Mouse (Mus musculus) kidney, embryonic 16.5 days (tissue): Measurements from ENCODE around the gene Tecpr1. TPM values are rescaled to one million over a fixed set of nuclear protein-coding genes. Genes with fewer than 3 reads are reported as not detected.

ENCODE experiments used
- ATAC-seq: fragments of 200-750 bp; cut with Nextera tagmentation; 2 replicates; pipeline ENCODE4 v1.8.0; 2017; ENCODE audit warnings: moderate TSS enrichment; ENCODE audit not compliant: low FRiP score, low TSS enrichment
- H3K27ac ChIP-seq: fragments of 300-500 bp; sonication (generic); 2 replicates; pipeline ENCODE4 v1.5.1; 2014; ENCODE audit warnings: low read length
- H3K27me3 ChIP-seq: fragments of 300-500 bp; sonication (generic); 2 replicates; pipeline ENCODE4 v1.6.1; 2014; ENCODE audit warnings: low read length, control low read depth, mixed read lengths; ENCODE audit not compliant: insufficient read depth
- H3K36me3 ChIP-seq: fragments of 300-500 bp; sonication (generic); 2 replicates; pipeline ENCODE4 v1.6.1; 2014; ENCODE audit warnings: low read length, control low read depth, mixed read lengths; ENCODE audit not compliant: insufficient read depth
- H3K4me1 ChIP-seq: fragments of 300-500 bp; sonication (generic); 2 replicates; pipeline ENCODE4 v1.6.1; 2014; ENCODE audit warnings: low read length, control low read depth, mixed read lengths; ENCODE audit not compliant: insufficient read depth
- H3K4me2 ChIP-seq: fragments of 300-500 bp; sonication (generic); replicated peaks from 2 replicates; pipeline ENCODE4 v1.6.1; 2014; ENCODE audit warnings: low read depth, low read length
- H3K4me3 ChIP-seq: fragments of 300-500 bp; sonication (generic); 2 replicates; pipeline ENCODE4 v1.5.1; 2014; ENCODE audit warnings: mild to moderate bottlenecking, low read length
- H3K9ac ChIP-seq: fragments of 300-500 bp; sonication (generic); replicated peaks from 2 replicates; pipeline ENCODE4 v1.6.1; 2014; ENCODE audit warnings: low read length
- H3K9me3 ChIP-seq: fragments of 300-500 bp; sonication (generic); 2 replicates; pipeline ENCODE4 v1.6.1; 2016; ENCODE audit warnings: low read length, control low read depth
- WGBS: fragments of 180-500 bp; shearing (Covaris S2); extraction: QIAGEN DNeasy Blood & Tissue Kit; methylation state at CpG from one replicate; pipeline ENCODE4 v1.1.7; 2014; 5-methylcytosine and 5-hydroxymethylcytosine counted together
- polyA plus RNA-seq: library from polyadenylated mRNA; unstranded; fragments of >200 nt; fragmentation: Nextera tagmentation; extraction: Ambion mirVana; gene quantifications from 2 replicates; pipeline ENCODE4 v1.2.1, GENCODE M21; 2015

Tecpr1 gene
- 24.3 and 26.0 TPM in 2 replicates for polyA plus RNA-seq

GRCm38 (mm10) chr5:144223503-144223862 is at the start of gene Tecpr1:
Gene Tecpr1 (minus strand): TSS chr5:144223615.
- Histone ChIP-seq H3K4me3 (peak within 1 kb of the TSS; percentile 72), H3K27me3 (no peaks in the 10 kb centered on the region), H3K36me3 (no peaks in the 10 kb centered on the region), H3K9ac (peak within 1 kb of the TSS; percentile 89), H3K4me1 (peaks cover 19% of the 10 kb centered on the region), H3K9me3 (no peaks in the 10 kb centered on the region), H3K4me2 (peak within 1 kb of the TSS; percentile 83), H3K27ac (peak within 1 kb of the TSS; percentile 78; the same call in 1 of the 2 replicates)
- peak; percentile 97 for ATAC-seq
- WGBS: 0% methylated on average over 37 of the region's 37 CpGs

GRCm38 (mm10) chr5:144271772-144272171 is 48.4 kb upstream of the Tecpr1 start:
- no peak for ATAC-seq
- H3K4me3 ChIP-seq: no peak overlapping the region
- H3K27ac ChIP-seq: no peak overlapping the region
- no peaks in the 10 kb centered on the region for H3K9me3 ChIP-seq
- no peaks in the 10 kb centered on the region for H3K27me3 ChIP-seq
- no peak overlapping the region for H3K4me2 ChIP-seq
- H3K4me1 ChIP-seq: no peaks in the 10 kb centered on the region
- H3K9ac ChIP-seq: no peak overlapping the region
- WGBS: 66% methylated on average over 5 of the region's 5 CpGs
- peaks cover 17% of the 10 kb centered on the region for H3K36me3 ChIP-seq

GRCm38 (mm10) chr5:144271118-144271517 is 47.7 kb upstream of the Tecpr1 start:
- H3K9ac ChIP-seq: no peak overlapping the region
- H3K36me3 ChIP-seq: peaks cover 23% of the 10 kb centered on the region
- ATAC-seq: no peak
- no peaks in the 10 kb centered on the region for H3K9me3 ChIP-seq
- H3K4me3 ChIP-seq: no peak overlapping the region
- WGBS: 75% methylated on average over 3 of the region's 3 CpGs
- H3K27ac ChIP-seq: no peak overlapping the region
- H3K27me3 ChIP-seq: no peaks in the 10 kb centered on the region
- no peaks in the 10 kb centered on the region for H3K4me1 ChIP-seq
- H3K4me2 ChIP-seq: no peak overlapping the region

- H3K9me3 ChIP-seq: no peaks in the 10 kb centered on the region
- WGBS: 88% methylated on average over 8 of the region's 8 CpGs
- no peak overlapping the region for H3K9ac ChIP-seq
- peaks cover 28% of the 10 kb centered on the region for H3K36me3 ChIP-seq
- H3K4me2 ChIP-seq: no peak overlapping the region
- no peak for ATAC-seq
- H3K27ac ChIP-seq: no peak overlapping the region
- H3K27me3 ChIP-seq: no peaks in the 10 kb centered on the region
- no peaks in the 10 kb centered on the region for H3K4me1 ChIP-seq
- no peak overlapping the region for H3K4me3 ChIP-seq
These were observed 47.0 kb upstream of the Tecpr1 start for GRCm38 (mm10) chr5:144270420-144270819.

GRCm38 (mm10) chr5:144269926-144270325 is 46.5 kb upstream of the Tecpr1 start:
- Histone ChIP-seq H3K27ac (no peak overlapping the region), H3K4me3 (no peak overlapping the region), H3K36me3 (peaks cover 32% of the 10 kb centered on the region), H3K9ac (no peak overlapping the region), H3K27me3 (no peaks in the 10 kb centered on the region), H3K4me1 (no peaks in the 10 kb centered on the region), H3K4me2 (no peak overlapping the region), H3K9me3 (no peaks in the 10 kb centered on the region)
- 92% methylated on average over 7 of the region's 7 CpGs for WGBS
- no peak for ATAC-seq

GRCm38 (mm10) chr5:144267535-144268241 is 44.3 kb upstream of the Tecpr1 start:
- Histone ChIP-seq H3K9ac (no peak overlapping the region), H3K27ac (no peak overlapping the region), H3K4me1 (peaks cover 8% of the 10 kb centered on the region; the same call in 1 of the 2 replicates), H3K4me2 (no peak overlapping the region), H3K4me3 (no peak overlapping the region), H3K36me3 (peaks cover 44% of the 10 kb centered on the region), H3K27me3 (no peaks in the 10 kb centered on the region), H3K9me3 (no peaks in the 10 kb centered on the region)
- 63% methylated on average over 8 of the region's 8 CpGs for WGBS
- ATAC-seq: no peak

- Histone ChIP-seq H3K4me2 (no peak overlapping the region), H3K27ac (no peak overlapping the region), H3K9me3 (no peaks in the 10 kb centered on the region), H3K4me3 (no peak overlapping the region), H3K4me1 (peaks cover 38% of the 10 kb centered on the region), H3K27me3 (no peaks in the 10 kb centered on the region), H3K9ac (no peak overlapping the region), H3K36me3 (peaks cover 49% of the 10 kb centered on the region)
- ATAC-seq: no peak
- 77% methylated on average over 13 of the region's 13 CpGs for WGBS
These were observed 40.1 kb upstream of the Tecpr1 start for GRCm38 (mm10) chr5:144263496-144263895.

- Histone ChIP-seq H3K9me3 (no peaks in the 10 kb centered on the region), H3K27ac (no peak overlapping the region), H3K4me3 (no peak overlapping the region), H3K9ac (no peak overlapping the region), H3K36me3 (peaks cover 49% of the 10 kb centered on the region), H3K4me2 (no peak overlapping the region), H3K4me1 (peaks cover 42% of the 10 kb centered on the region), H3K27me3 (no peaks in the 10 kb centered on the region)
- ATAC-seq: no peak
- WGBS: 57% methylated on average over 9 of the region's 9 CpGs
These were observed 39.7 kb upstream of the Tecpr1 start for GRCm38 (mm10) chr5:144263082-144263481.

- no peaks in the 10 kb centered on the region for H3K9me3 ChIP-seq
- H3K27ac ChIP-seq: no peak overlapping the region
- H3K27me3 ChIP-seq: no peaks in the 10 kb centered on the region
- H3K4me3 ChIP-seq: no peak overlapping the region
- H3K4me2 ChIP-seq: no peak overlapping the region
- ATAC-seq: no peak
- peaks cover 55% of the 10 kb centered on the region for H3K4me1 ChIP-seq
- WGBS: 82% methylated on average over 5 of the region's 5 CpGs
- H3K9ac ChIP-seq: no peak overlapping the region
- peaks cover 42% of the 10 kb centered on the region for H3K36me3 ChIP-seq
These were observed 38.4 kb upstream of the Tecpr1 start for GRCm38 (mm10) chr5:144261829-144262228.

- no peak overlapping the region for H3K4me3 ChIP-seq
- H3K36me3 ChIP-seq: peaks cover 36% of the 10 kb centered on the region
- no peaks in the 10 kb centered on the region for H3K9me3 ChIP-seq
- WGBS: 81% methylated on average over 9 of the region's 9 CpGs
- no peak for ATAC-seq
- H3K9ac ChIP-seq: no peak overlapping the region; the same call in 1 of the 2 replicates
- no peak overlapping the region for H3K27ac ChIP-seq
- no peak overlapping the region for H3K4me2 ChIP-seq
- H3K27me3 ChIP-seq: no peaks in the 10 kb centered on the region
- H3K4me1 ChIP-seq: peaks cover 58% of the 10 kb centered on the region
These were observed 37.9 kb upstream of the Tecpr1 start for GRCm38 (mm10) chr5:144261309-144261708.
